Mouse (Mus musculus) layer of hippocampus, postnatal 10 days (tissue): ENCODE results near the gene Gm26727. TPM values are rescaled to one million over a fixed set of nuclear protein-coding genes. Genes with fewer than 3 reads are reported as not detected.
A peak's percentile ranks its signal among the peaks of the same experiment; 100 is the strongest.
"Not testable (repeated sequence)": the region's sequence is repeated elsewhere in the genome, so short reads cannot be mapped to it uniquely, and the experiment has no call there.

Source experiments
- DNase-seq, 2 experiments: peaks; one replicate each; pipeline ENCODE4 v3.0.0; 2021; ENCODE audit warnings: low spot score in 2 of 2
- long read RNA-seq: library from polyadenylated mRNA; stranded (forward); transcript quantifications from one replicate; pipeline ENCODE4 v2.0.0, GENCODE M21; 2023
- total RNA-seq, 2 experiments: library from RNA; stranded (reverse); gene quantifications; 2 replicates each; pipeline ENCODE4 v1.2.3; 2021

Gm26727 gene
- total RNA-seq, result not detected
- long read RNA-seq, result 0 reads

DNA sequence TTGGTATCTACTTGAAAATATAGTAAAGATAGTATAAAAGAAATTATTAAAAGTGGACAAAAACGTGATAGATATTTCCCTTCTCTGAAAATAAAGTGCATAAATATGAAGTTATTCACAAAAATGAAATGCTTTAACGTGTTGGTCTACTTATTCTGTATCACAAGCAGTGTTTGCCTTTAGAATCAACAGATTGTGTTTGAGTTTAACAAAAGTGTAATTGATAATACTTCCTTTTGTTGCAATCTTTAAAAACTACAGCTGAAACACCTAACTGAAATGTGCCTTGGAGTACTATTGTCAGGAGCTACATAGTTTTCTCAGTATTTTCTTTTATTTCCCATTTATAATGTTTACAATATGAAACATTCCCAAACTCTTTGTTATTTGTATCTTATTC is at the start of gene Gm26727:
Gm26727 (minus strand) TSS at position 101 of the 400 bp plus-strand sequence.
- DNase-seq, result no peak

DNA sequence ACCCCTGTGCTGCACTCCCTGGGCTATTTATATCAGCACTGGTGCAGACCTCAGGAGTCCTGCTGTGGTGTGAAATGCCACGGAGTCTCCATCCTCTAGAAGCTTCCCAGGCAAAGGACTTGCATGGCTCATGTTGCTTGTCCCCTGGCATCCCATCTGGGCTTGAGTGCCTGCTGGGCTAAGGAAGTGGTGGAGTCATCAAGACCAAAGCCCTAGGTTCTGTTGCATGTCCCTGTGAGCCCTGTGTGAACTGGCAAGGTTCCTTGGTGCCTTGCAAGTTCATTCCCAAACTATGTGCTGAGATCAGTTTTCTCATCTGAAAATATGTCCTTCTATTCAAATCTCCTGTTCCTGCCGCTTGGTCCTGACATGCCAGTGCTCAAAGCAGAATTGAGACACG is 48.1 kb upstream of the Gm26727 start:
- DNase-seq, result no peak

DNA sequence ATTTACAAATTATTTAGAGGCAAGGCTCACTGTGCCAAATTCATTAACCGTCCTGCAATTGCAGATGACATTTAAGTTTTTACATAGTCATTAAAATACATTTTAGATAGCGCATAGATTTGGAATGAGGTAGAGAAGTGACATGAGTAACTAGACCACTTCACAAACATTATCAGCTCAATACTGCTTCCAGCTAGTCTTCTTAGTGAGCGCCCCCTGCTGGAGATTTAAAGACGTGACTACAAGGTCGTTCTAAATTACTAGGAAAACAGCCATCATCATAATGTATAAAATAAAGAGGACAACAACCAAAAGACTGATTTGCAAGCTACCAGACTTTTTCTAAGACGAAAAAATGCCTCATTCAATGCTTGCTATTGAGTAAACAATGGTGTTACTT is 44.8 kb upstream of the Gm26727 start:
- DNase-seq, result peak; percentile 59 to 70

DNA sequence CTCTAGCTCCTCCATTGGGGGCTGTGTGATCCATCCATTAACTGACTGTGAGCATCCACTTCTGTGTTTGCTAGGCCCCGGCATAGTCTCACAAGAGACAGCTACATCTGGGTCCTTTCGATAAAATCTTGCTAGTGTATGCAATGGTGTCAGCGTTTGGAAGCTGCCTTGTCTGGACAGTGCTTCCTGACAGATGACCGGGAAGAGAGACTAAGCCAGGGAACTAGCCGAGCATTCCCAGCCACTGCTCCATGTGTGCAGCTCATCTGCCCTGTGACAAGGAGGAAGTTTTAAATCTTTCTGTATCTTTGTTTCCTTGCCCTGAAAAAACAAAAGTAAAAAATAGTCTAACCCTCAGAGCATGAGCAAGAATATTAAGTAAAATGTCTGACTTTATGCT is 37.0 kb upstream of the Gm26727 start:
- DNase-seq, result not testable (repeated sequence)

DNA sequence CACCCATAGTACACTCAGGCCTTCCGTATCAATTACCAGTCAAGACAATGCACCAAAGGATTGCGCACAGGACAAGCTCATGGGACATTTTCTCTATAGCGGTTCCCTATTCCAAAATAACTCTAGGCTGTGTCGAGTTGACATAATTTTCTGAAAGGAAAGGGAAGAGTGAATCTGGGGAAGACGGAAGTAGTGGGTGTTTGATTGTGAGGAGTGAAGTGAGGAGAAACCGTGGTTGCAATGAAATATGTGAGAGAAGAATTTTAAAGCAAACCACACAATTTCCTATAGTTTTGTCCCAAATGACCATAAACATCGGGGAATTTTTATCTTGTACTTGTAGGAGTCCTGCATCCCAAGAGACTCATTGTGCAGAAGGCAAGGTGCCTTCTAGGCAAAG is 34.1 kb upstream of the Gm26727 start:
- no peak for DNase-seq

DNA sequence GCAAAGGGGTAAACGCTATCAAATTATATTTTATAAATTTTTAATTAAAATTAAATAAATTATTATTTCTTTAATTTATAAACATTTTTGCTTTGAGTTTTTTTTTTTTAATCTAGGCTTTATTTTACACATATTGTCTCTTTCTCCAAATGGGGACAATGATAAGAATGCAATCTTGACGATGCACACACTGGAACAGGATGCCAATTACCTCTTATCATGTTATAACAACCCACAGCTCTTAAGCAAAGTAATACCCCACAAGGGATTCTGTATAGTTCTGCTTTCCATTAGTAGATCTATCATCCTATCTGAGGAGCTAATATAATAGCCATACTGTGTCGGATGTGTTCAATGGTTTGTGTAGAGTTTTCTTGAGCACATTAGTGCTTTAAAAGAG is 27.9 kb upstream of the Gm26727 start:
- DNase-seq, result no peak

DNA sequence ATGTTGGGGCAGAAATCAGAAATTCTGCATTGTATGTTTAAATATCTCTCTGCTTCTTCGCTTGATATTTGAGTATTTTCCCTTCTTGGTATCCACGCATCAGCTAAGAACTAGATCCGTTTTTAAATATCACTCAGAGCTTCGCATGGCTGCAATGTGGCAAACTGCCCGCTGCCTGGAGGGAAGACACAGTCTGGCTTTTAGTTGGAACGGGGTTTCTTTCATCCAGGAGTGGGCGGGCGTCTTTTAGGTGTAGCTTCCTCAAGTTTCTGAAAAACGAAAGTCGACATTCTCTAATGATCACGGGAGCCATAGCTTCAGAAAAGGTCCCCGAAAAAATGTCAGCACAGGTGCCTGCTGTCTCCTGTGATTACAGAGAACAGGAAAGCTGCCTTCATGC is 14.2 kb upstream of the Gm26727 start:
- DNase-seq, result peak; percentile 19 to 26

DNA sequence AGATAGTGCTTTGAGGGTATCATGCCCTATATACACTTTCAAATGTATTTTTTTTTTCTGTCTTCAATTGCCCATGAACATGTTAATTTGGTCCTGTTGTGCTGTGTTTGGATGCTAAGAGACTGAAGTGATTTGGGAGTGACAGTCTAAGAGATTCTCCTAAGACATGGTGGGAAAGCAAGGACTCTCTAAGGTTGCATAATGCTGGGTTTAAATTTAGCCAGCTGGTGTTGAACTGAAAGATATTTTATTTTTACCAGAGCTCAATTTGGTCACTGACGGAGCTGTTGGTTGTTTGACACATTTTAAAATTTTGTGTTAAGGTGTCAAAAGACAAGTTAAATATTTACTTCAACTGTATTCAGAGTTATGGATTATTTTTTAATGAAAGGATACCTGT is 13.8 kb upstream of the Gm26727 start:
- no peak for DNase-seq

DNA sequence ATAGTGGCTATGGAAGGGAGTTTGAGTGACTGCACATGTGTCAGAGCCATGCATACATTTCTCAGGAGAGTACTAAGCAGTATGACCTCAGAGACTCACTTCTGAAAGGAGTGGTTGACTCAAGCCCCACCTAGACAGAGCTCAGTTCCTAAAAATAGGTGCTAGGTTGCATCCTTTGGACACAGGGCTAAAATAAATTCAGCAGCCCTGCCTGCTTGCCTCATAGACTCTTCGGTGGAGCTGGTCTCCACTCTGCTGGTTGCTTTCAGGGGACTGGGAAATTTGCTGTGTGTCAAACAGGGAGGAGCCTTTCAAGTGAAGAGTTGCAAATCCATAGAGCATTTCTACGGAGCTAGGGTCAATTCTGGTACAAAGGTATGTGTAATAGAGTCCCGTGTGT is 12.8 kb upstream of the Gm26727 start, which contains the start of gene Xirp2:
Xirp2 (plus strand) TSS at position 223 of the 400 bp plus-strand sequence.
- DNase-seq, result no peak

DNA sequence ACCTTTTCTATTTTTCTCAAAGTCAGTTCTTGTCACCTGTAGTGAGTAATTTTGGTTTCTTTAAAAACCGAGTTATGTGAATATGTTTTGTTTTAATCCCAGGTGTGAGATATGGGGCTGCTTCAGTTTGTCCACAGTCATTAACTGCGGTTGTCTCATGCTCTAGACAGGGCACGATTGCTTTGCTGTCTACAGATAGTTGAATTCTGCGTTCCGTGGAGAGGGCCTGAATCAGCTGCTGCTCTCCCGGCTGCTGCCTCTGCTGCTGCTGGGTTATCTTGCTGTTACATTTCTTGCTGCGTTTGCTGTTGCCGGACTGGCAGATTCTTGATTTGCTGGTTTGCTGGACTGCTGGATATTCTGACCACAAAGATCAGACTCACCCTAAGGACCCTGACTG is 5.3 kb upstream of the Gm26727 start:
- no peak for DNase-seq

DNA sequence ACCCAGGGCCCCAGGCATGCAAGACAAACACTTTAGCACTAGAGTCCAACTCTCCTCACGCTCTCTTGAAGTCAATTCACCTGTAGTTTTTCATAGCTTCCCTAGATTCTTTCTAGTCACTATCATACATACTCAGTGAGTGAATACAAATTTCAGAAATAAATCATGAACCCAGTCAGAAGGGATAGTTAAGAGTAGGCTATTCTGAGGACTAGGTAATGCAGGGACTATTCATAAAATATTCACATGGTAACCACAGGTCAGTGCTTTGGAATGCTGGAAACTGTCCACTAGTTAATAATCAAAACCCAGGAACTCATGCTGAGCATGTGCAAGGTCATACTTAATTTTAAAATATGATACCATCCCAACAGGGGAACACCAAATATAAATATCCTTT is 10.2 kb downstream of the Gm26727 start:
- DNase-seq, result no peak

DNA sequence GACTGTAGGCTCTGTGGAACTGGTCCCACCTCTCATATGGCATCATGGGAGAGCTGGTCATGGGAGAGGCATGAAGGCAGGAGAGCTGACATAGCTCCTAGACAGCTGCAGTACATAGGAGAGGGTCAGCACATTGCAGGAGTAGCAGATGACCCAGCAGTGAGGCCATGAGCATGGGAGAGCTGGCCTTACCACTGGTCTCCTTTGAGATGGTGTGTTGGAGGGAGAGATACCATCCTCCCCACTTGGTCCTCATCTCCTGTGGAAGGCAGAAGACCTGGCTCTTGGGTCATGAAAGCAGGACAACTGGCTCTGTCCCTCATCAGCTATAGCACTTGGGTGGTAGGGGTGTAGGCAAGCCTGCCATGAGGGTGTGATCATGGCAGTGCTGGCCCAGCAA is 12.1 kb downstream of the Gm26727 start:
- no peak for DNase-seq

DNA sequence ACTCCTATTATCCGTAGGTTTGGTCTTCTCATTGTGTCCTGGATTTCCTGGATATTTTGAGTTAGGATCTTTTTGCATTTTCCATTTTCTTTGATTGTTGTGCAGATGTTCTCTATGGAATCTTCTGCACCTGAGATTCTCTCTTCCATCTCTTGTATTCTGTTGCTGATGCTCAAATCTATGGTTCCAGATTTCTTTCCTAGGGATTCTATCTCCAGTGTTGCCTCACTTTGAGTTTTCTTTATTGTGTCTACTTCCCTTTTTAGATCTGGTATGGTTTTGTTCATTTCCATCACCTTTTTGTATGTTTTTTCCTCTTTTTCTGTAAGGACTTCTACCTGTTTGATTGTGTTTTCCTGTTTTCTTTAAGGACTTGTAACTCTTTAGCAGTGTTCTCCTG is 19.6 kb downstream of the Gm26727 start, which contains the start of gene Gm21830:
Gm21830 (plus strand) TSS at position 301 of the 400 bp plus-strand sequence.
- not testable (repeated sequence) for DNase-seq

Other genes starting within 250 kb of the Gm26727 start
- gene Gm21830, start 19.5 kb downstream of the Gm26727 start, total RNA-seq, result not detected
- gene Xirp2, start 12.8 kb upstream of the Gm26727 start, total RNA-seq, result under 1 TPM in 1 of 2 experiments, not detected in 1; 0.02 TPM
- gene B3galt1, start 132.7 kb upstream of the Gm26727 start, total RNA-seq, result 100 to 1,000 TPM in 1 of 2 experiments, 10 to 100 TPM in 1; 87.4 to 106 TPM